Mouse (Mus musculus): Measurements from ENCODE around the gene Ctxn1. TPM values are rescaled to one million over a fixed set of nuclear protein-coding genes. Genes with fewer than 3 reads are reported as not detected.

The Ctxn1 gene
- polyA plus RNA-seq, 1 experiment from 2014 or later, result 1.5 TPM

- H3K36me3 ChIP-seq (ENCODE audit: control insufficient read depth, insufficient read depth), result no peaks in the 10 kb centered on the region
- H3K27ac ChIP-seq (ENCODE audit: low read length), result no peak overlapping the region
- ATAC-seq (ENCODE audit: low read depth), result no peak
- no peak overlapping the region for H3K9ac ChIP-seq (ENCODE audit: low read depth, low read length)
- no peak overlapping the region for H3K4me3 ChIP-seq (ENCODE audit: low read depth, low read length)
- peaks cover 27% of the 10 kb centered on the region for H3K4me1 ChIP-seq (ENCODE audit: control insufficient read depth, low read depth, low read length)
- peaks cover 33% of the 10 kb centered on the region for H3K27me3 ChIP-seq (ENCODE audit: control insufficient read depth, insufficient read depth, low read depth, low read length)
- no peaks in the 10 kb centered on the region for H3K9me3 ChIP-seq (replicated peaks; ENCODE audit: control insufficient read depth, low read length)
- WGBS (ENCODE audit: insufficient replicate concordance), result 65% methylated on average over 6 of the region's 6 CpGs
- no peak overlapping the region for H3K4me2 ChIP-seq (ENCODE audit: low read depth, low read length)
These were observed 48.0 kb downstream of the Ctxn1 start for GRCm38 (mm10) chr8:4211097-4211496.

Other genes starting within 250 kb of the Ctxn1 start
- 2.5 and 3.3 TPM in 2 replicates for gene Cd209f, start 153.4 kb downstream of the Ctxn1 start, polyA plus RNA-seq (2015; fragmentation: Nextera tagmentation; extraction: Ambion mirVana)
- 0.12 and 0.21 TPM in 2 replicates for gene Cd209g, start 125.2 kb downstream of the Ctxn1 start, polyA plus RNA-seq (2015; fragmentation: Nextera tagmentation; extraction: Ambion mirVana)
- 5.7 and 6.0 TPM in 2 replicates for gene Evi5l, start 92.7 kb downstream of the Ctxn1 start, polyA plus RNA-seq (2015; fragmentation: Nextera tagmentation; extraction: Ambion mirVana)
- gene Prr36, start 41.8 kb downstream of the Ctxn1 start, polyA plus RNA-seq (2015; fragmentation: Nextera tagmentation; extraction: Ambion mirVana), result 0.32 and 0.47 TPM in 2 replicates
- gene Lrrc8e, start 32.4 kb downstream of the Ctxn1 start, polyA plus RNA-seq (2015; fragmentation: Nextera tagmentation; extraction: Ambion mirVana), result 0.30 and 0.38 TPM in 2 replicates
- 8.6 and 9.5 TPM in 2 replicates for gene Map2k7, start 20.5 kb downstream of the Ctxn1 start, polyA plus RNA-seq (2015; fragmentation: Nextera tagmentation; extraction: Ambion mirVana)
- gene Gm49320, start 20.4 kb downstream of the Ctxn1 start, polyA plus RNA-seq (2015; fragmentation: Nextera tagmentation; extraction: Ambion mirVana), result not detected in 2 replicates
- 0.82 and 1.1 TPM in 2 replicates for gene Tgfbr3l, start 11.1 kb downstream of the Ctxn1 start, polyA plus RNA-seq (2015; fragmentation: Nextera tagmentation; extraction: Ambion mirVana)
- 14.0 and 14.1 TPM in 2 replicates for gene Snapc2, start 6.2 kb downstream of the Ctxn1 start, polyA plus RNA-seq (2015; fragmentation: Nextera tagmentation; extraction: Ambion mirVana)
- 28.3 and 30.0 TPM in 2 replicates for gene Timm44, start 16.6 kb upstream of the Ctxn1 start, polyA plus RNA-seq (2015; fragmentation: Nextera tagmentation; extraction: Ambion mirVana)
- gene Ccl25, start 65.9 kb upstream of the Ctxn1 start, polyA plus RNA-seq (2015; fragmentation: Nextera tagmentation; extraction: Ambion mirVana), result 5.3 and 6.5 TPM in 2 replicates
- gene Elavl1, start 66.1 kb upstream of the Ctxn1 start, polyA plus RNA-seq (2015; fragmentation: Nextera tagmentation; extraction: Ambion mirVana), result 80.1 and 85.0 TPM in 2 replicates
- 1.5 and 1.7 TPM in 2 replicates for gene Cers4, start 233.8 kb upstream of the Ctxn1 start, polyA plus RNA-seq (2015; fragmentation: Nextera tagmentation; extraction: Ambion mirVana)